Mouse (Mus musculus) testis, postnatal 14 days (tissue): Measurements from ENCODE around the gene Hcn4.

ENCODE experiments used
- DNase-seq: peaks from one replicate; pipeline ENCODE4 v3.0.0; 2021; ENCODE audit warnings: low spot score

The Hcn4 gene

GRCm38 (mm10) chr9:58847676-58848075, 24.5 kb downstream of the Hcn4 start:
- no peak for DNase-seq

- no peak for DNase-seq
These were observed 26.5 kb downstream of the Hcn4 start for GRCm38 (mm10) chr9:58849576-58850315.

- DNase-seq: no peak
These were observed 31.7 kb downstream of the Hcn4 start for GRCm38 (mm10) chr9:58854931-58855330.

GRCm38 (mm10) chr9:58859080-58859635, 35.9 kb downstream of the Hcn4 start:
- DNase-seq: no peak

- no peak for DNase-seq
These were observed 40.6 kb downstream of the Hcn4 start for GRCm38 (mm10) chr9:58863826-58864225.

GRCm38 (mm10) chr9:58871141-58871540, 47.9 kb downstream of the Hcn4 start:
- DNase-seq: no peak

- no peak for DNase-seq
These were observed 50.5 kb downstream of the Hcn4 start for GRCm38 (mm10) chr9:58873541-58874324.

- DNase-seq: no peak
These were observed 51.1 kb downstream of the Hcn4 start for GRCm38 (mm10) chr9:58874354-58874753.

GRCm38 (mm10) chr9:58875439-58875838, 52.2 kb downstream of the Hcn4 start:
- DNase-seq: no peak

GRCm38 (mm10) chr9:58876946-58877625, 53.9 kb downstream of the Hcn4 start:
- no peak for DNase-seq

GRCm38 (mm10) chr9:58879836-58880235, 56.6 kb downstream of the Hcn4 start:
- no peak for DNase-seq

- no peak for DNase-seq
These were observed 59.5 kb downstream of the Hcn4 start for GRCm38 (mm10) chr9:58882686-58883085.

GRCm38 (mm10) chr9:58889782-58890448, 66.7 kb downstream of the Hcn4 start:
- DNase-seq: no peak

- no peak for DNase-seq
These were observed 67.7 kb downstream of the Hcn4 start for GRCm38 (mm10) chr9:58890893-58891292.

- no peak for DNase-seq
These were observed 68.8 kb downstream of the Hcn4 start for GRCm38 (mm10) chr9:58891840-58892640.

GRCm38 (mm10) chr9:58899602-58900001, 76.4 kb downstream of the Hcn4 start:
- no peak for DNase-seq

- DNase-seq: no peak
These were observed 79.8 kb downstream of the Hcn4 start for GRCm38 (mm10) chr9:58902869-58903585.
